Mouse (Mus musculus): ENCODE data around the gene Asb4.

DNA sequence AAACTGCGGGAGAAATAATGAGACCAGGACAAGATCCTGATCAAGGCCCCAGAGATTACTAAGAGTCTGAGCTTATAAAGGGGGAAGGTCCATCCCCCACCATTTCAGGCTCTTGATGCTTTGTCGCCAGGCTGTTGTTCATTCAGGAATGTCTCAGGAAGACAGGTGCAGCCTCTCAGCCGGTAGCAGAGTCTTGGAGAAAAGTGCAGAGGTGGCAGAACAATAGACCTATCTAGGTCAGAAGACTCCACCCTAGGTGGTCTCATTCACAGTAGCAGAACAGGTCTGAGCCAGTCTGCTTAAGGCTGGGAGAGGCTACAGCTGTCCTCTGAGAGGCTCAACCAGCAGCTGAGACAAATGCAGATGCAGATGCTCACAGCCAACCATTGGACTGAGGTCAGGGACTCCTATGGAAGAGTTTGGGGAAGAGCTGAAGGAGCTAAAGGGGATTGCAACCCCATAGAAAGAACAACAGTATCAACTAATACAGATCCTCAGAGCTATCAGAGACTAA, 99.1 kb downstream of the Asb4 start:
- TF ChIP-seq POLR2A (IDR thresholded peaks at IDR 0.05; ENCODE audit: borderline replicate concordance, control insufficient read depth, low read depth, low read length) (no peak), CTCF (IDR thresholded peaks at IDR 0.05; ENCODE audit: control insufficient read depth, insufficient read depth, low read length) (no peak)
